Mouse (Mus musculus) heart, postnatal 0 days (tissue): ENCODE measurements around the gene Dnttip1. TPM values are rescaled to one million over a fixed set of nuclear protein-coding genes. Genes with fewer than 3 reads are reported as not detected.

Source experiments
- ATAC-seq: fragments of 200-750 bp; cut with Nextera tagmentation; 2 replicates; pipeline ENCODE4 v1.8.0; 2017; ENCODE audit warnings: low read depth, moderate number of reproducible peaks, moderate library complexity; ENCODE audit not compliant: insufficient read depth
- DNase-seq: peaks from one replicate; pipeline ENCODE4 v3.0.0-alpha.2; 2016; ENCODE audit warnings: low spot score
- H3K27ac ChIP-seq: fragments of 300-500 bp; sonication (generic); 2 replicates; pipeline ENCODE4 v1.5.1; 2014; ENCODE audit warnings: low read depth, mild to moderate bottlenecking
- H3K27me3 ChIP-seq: fragments of 300-500 bp; sonication (generic); 2 replicates; pipeline ENCODE4 v1.6.1; 2014; ENCODE audit warnings: low read length, mixed read lengths; ENCODE audit not compliant: control insufficient read depth, insufficient read depth
- H3K36me3 ChIP-seq: fragments of 300-500 bp; sonication (generic); replicated peaks from 2 replicates; pipeline ENCODE4 v1.6.1; 2014; ENCODE audit warnings: low read length, mixed read lengths; ENCODE audit not compliant: control insufficient read depth, insufficient read depth
- H3K4me1 ChIP-seq: fragments of 300-500 bp; sonication (generic); 2 replicates; pipeline ENCODE4 v1.6.1; 2014; ENCODE audit warnings: antibody characterized with exemption; ENCODE audit not compliant: control insufficient read depth, insufficient read depth
- H3K4me2 ChIP-seq: fragments of 300-500 bp; sonication (generic); 2 replicates; pipeline ENCODE4 v1.6.1; 2014; ENCODE audit warnings: low read depth, mild to moderate bottlenecking, low read length, moderate library complexity
- H3K4me3 ChIP-seq: fragments of 300-500 bp; sonication (generic); 2 replicates; pipeline ENCODE4 v1.5.1; 2014; ENCODE audit warnings: low read depth, low read length
- H3K9ac ChIP-seq: fragments of 300-500 bp; sonication (generic); replicated peaks from 2 replicates; pipeline ENCODE4 v1.6.1; 2014; ENCODE audit warnings: low read depth, low read length, mixed read lengths
- H3K9me3 ChIP-seq: fragments of 300-500 bp; sonication (generic); replicated peaks from 2 replicates; pipeline ENCODE4 v1.6.1; 2016; ENCODE audit warnings: low read length; ENCODE audit not compliant: control insufficient read depth
- CTCF ChIP-seq: IDR thresholded peaks from 2 replicates; pipeline ENCODE4 v1.5.1; 2016; ENCODE audit warnings: antibody characterized with exemption, control low read depth, low read depth
- EP300 ChIP-seq: IDR thresholded peaks from 2 replicates; pipeline ENCODE4 v1.6.1; 2016; ENCODE audit warnings: antibody characterized with exemption, low read depth
- WGBS: fragments of 180-500 bp; shearing (Covaris S2); extraction: QIAGEN DNeasy Blood & Tissue Kit; methylation state at CpG from one replicate; pipeline ENCODE4 v1.1.7; 2014; 5-methylcytosine and 5-hydroxymethylcytosine counted together
- polyA plus RNA-seq: library from polyadenylated mRNA; unstranded; fragments of >200 nt; fragmentation: Nextera tagmentation; extraction: Ambion mirVana; gene quantifications from 2 replicates; pipeline ENCODE4 v1.2.1, GENCODE M21; 2015
- total RNA-seq: library from RNA; depleted of rRNA; stranded (reverse); fragments of >200 nt; gene quantifications from 2 replicates; pipeline ENCODE4 v1.2.3, GENCODE M21; 2014; ENCODE audit warnings: low replicate concordance

The Dnttip1 gene
- total and polyA plus RNA-seq, 2 experiments from 2014 or later: 8.9 to 42.8 TPM

DNA sequence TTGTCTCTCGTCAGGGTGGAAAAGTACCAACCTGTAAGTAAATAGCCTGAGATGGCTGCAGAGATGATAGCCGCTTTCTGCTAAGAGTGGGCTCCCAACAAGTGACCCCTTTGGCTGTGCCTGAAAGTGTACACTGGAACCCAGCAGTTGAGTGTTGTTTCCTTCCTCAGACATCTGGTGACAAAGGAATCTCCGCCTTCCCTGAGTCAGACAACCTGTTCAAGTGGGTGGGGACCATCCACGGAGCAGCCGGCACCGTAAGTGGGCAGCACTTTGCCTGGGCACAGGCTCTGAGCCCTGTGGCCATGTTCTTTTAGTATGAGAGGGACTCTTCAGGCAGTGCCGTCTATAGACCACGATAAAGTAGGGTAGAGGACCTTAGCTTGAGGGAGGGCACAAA, 25.3 kb downstream of the Dnttip1 start:
- peaks cover 27% of the 10 kb centered on the region for H3K36me3 ChIP-seq
- WGBS: 51% methylated on average over 8 of the region's 8 CpGs
- peak overlapping the region; percentile 35; the same call in 1 of the 2 replicates for H3K9ac ChIP-seq

DNA sequence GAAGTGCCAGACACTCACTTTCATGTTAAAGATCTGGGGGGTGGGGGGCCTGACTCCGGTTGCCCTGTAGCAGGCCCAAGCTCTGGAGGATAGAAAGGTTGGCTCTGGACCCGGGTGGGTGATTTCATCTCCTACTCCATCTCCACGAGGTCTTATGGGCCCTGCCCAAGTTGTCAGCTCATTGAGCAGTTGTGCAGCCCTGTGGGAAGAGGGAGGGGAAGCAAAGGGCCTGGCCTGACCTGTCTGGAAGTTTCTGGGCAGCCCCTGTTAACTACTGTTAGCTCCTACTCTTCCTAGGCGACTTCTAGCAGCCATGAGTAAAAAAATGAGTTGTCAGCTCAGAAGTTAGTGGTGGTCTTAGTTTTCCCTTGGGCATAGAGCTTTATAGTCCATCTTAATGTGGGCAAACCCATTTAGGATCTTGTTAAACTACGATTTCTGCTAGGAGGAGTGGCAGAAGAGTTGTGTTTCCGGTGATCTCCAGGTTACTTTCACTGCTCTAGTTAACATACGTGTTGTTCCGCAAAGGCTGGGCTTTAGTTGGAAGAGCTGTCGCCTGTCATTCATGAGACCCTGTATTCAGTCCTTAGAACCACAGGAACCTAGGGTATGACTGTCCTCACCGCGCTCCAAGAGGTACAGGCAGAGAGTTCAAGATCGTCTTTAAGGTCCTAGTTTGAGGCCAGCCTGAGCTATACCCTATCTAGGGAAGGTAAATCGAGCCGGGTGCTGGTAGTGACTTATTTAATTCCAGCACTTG, 27.6 kb downstream of the Dnttip1 start:
- H3K36me3 ChIP-seq: peaks cover 6% of the 10 kb centered on the region
- TF ChIP-seq CTCF (no peak), EP300 (no peak)
- DNase-seq (no peak), ATAC-seq (no peak)
- H3K27ac ChIP-seq: no peak overlapping the region
- H3K9me3 ChIP-seq: no peaks in the 10 kb centered on the region
- H3K9ac ChIP-seq: no peak overlapping the region
- H3K4me2 ChIP-seq: no peak overlapping the region
- H3K4me3 ChIP-seq: no peak overlapping the region
- peaks cover 20% of the 10 kb centered on the region; the same call in 1 of the 2 replicates for H3K4me1 ChIP-seq
- WGBS: 75% methylated on average over 14 of the region's 14 CpGs
- H3K27me3 ChIP-seq: no peaks in the 10 kb centered on the region

More for the DNA sequence above, 25.3 kb downstream of the Dnttip1 start:
- Histone ChIP-seq H3K4me3 (peak overlapping the region; percentile 68), H3K9me3 (no peaks in the 10 kb centered on the region), H3K4me2 (peak overlapping the region; percentile 86), H3K27ac (no peak overlapping the region), H3K27me3 (no peaks in the 10 kb centered on the region), H3K4me1 (peaks cover 20% of the 10 kb centered on the region; the same call in 1 of the 2 replicates)
- ATAC-seq (no peak), DNase-seq (no peak)
- no peak for TF ChIP-seq CTCF
- TF ChIP-seq EP300: no peak

DNA sequence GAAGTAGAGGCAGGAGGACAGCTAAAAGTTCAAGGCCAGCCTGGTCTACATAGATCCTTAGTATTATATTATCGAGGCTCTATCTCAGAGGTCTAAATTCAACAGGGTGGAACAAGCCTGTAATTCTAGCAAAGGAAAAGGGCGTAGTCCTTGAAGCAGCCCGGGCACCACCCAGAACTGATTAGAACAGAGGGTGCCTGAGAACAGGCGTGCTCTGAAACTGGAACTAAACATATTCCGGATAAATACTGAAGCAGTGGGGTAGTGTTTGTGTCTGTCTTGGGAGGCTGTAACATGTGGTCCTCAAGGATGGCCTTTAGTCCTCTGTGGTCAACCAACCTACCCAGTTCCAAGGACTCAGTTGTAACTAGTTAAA, 28.2 kb downstream of the Dnttip1 start:
- H3K4me3 ChIP-seq: no peak overlapping the region
- DNase-seq: no peak
- no peak overlapping the region for H3K4me2 ChIP-seq
- H3K4me1 ChIP-seq: peaks cover 20% of the 10 kb centered on the region; the same call in 1 of the 2 replicates
- WGBS: 65% methylated on average over 5 of the region's 5 CpGs
- H3K9ac ChIP-seq: no peak overlapping the region
- H3K9me3 ChIP-seq: no peaks in the 10 kb centered on the region
- no peaks in the 10 kb centered on the region for H3K27me3 ChIP-seq
- H3K36me3 ChIP-seq: peaks cover 5% of the 10 kb centered on the region; the same call in 1 of the 2 replicates
- ATAC-seq: no peak
- H3K27ac ChIP-seq: no peak overlapping the region
- TF ChIP-seq EP300: no peak
- TF ChIP-seq CTCF: no peak

DNA sequence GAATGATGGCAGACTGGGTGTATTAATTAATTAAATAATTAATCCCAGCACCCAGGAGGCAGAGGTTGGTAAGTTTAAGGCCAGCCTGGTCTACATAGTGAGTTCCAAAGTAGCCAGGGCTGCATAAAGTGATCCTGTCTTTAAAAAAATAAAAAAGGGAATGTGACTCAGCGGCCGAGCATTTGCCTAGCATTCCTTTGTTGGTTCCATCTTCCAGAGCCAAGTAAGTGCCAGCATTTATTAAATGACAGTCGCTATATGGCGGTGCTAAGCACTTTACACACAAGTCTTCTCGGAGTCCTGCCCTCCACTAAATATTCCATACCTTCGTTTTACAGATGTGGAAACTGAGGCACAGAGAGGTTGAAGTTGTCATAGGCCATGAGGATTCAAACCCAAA, 30.3 kb downstream of the Dnttip1 start:
- Histone ChIP-seq H3K27ac (no peak overlapping the region), H3K27me3 (no peaks in the 10 kb centered on the region), H3K9ac (no peak overlapping the region), H3K4me2 (no peak overlapping the region), H3K4me1 (peaks cover 13% of the 10 kb centered on the region; the same call in 1 of the 2 replicates), H3K36me3 (peaks cover 5% of the 10 kb centered on the region; the same call in 1 of the 2 replicates), H3K9me3 (no peaks in the 10 kb centered on the region), H3K4me3 (no peak overlapping the region)
- ATAC-seq: no peak
- DNase-seq: no peak
- TF ChIP-seq EP300: no peak
- TF ChIP-seq CTCF: no peak
- 72% methylated on average over 6 of the region's 6 CpGs for WGBS

DNA sequence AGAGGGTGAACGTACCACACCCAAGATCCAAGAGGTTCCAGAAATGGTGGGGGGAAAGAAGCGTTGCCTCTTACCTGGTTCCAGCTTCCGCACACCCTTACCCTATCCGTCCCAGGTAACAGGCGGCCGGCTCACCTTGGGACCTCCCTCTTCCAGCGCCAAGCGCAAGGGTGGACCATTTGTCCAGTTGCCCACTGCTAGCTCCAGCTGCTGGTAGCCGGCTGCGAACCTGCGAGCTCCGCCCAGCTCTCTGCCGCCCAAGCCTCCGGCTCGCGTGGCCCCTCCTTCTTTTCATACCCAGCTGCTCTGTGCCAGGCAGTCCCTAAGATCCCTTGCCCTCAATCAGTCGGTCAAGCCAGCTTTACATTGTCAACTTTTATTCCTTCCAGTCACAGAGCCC, 31.0 kb downstream of the Dnttip1 start:
- TF ChIP-seq EP300 (no peak), CTCF (no peak)
- Histone ChIP-seq H3K9me3 (no peaks in the 10 kb centered on the region), H3K4me3 (no peak overlapping the region), H3K9ac (no peak overlapping the region), H3K4me1 (peaks cover 6% of the 10 kb centered on the region; the same call in 1 of the 2 replicates), H3K27me3 (no peaks in the 10 kb centered on the region), H3K36me3 (peaks cover 5% of the 10 kb centered on the region; the same call in 1 of the 2 replicates), H3K27ac (no peak overlapping the region), H3K4me2 (no peak overlapping the region)
- DNase-seq: no peak
- WGBS: 64% methylated on average over 17 of the region's 17 CpGs
- ATAC-seq: no peak
